Comparison of ENCODE assay signal across 19 mouse cellular contexts in the genomic region with DNA sequence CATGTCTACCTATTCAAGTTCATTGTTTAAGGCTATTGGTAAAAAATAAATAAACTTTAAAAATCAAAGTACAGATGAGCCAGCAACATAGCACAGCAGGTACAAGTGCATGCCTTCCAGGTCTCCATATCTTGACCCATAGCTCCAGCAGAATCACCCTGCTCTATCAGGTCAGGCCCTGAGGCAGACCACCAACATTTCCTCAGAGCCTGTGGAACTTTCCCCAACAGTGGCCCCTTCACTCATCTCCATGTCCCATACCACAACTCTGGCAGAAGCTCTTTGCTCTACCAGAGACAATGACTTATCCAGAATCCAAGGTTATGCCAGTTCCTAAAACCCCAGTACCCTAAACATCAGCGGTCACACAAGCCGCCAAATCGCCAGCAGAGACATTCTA. TPM values are rescaled to one million over a fixed set of nuclear protein-coding genes. Genes with fewer than 3 reads are reported as not detected.
A peak's percentile ranks its signal among the peaks of the same experiment; 100 is the strongest.
DNase-seq lines count a peak whose midpoint lies in the region; ATAC-seq and TF ChIP-seq lines count a peak whose summit lies in the region.
"Not testable (repeated sequence)": the region's sequence is repeated elsewhere in the genome, so short reads cannot be mapped to it uniquely, and the experiment has no call there.
"Had no signal": no experiment of that assay in that cellular context is flagged by ENCODE, and none has a peak within 500 bp of the region (broad histone marks: within the 10 kb centered on the region; RNA-seq: fewer than 3 reads in every experiment).

No protein-coding gene starts in this region.

- H3K4me1 ChIP-seq in embryonic facial prominence, embryonic 13.5 days; hindbrain, embryonic 11.5 days (replicated peaks; ENCODE audit: control insufficient read depth, insufficient read depth, low read length); intestine, postnatal 0 days (replicated peaks; ENCODE audit: control insufficient read depth, insufficient read depth, low read length); limb, embryonic 14.5 days (ENCODE audit: control insufficient read depth, insufficient read depth, low read length); midbrain, embryonic 12.5 days; neural tube, embryonic 11.5 days (ENCODE audit: control insufficient read depth, insufficient read depth, low read length): not testable (repeated sequence)

- not testable (repeated sequence) for H3K27ac ChIP-seq in embryonic facial prominence, embryonic 13.5 days; hindbrain, embryonic 11.5 days (ENCODE audit: low read depth, low read length); intestine, postnatal 0 days (ENCODE audit: low read depth, low read length); limb, embryonic 14.5 days (replicated peaks; ENCODE audit: low read depth, low read length); midbrain, embryonic 12.5 days (replicated peaks); neural tube, embryonic 11.5 days (ENCODE audit: low read depth, low read length)

- WGBS in embryonic facial prominence, embryonic 13.5 days: no CpG with 5 or more reads among the region's 3 CpGs
- WGBS in hindbrain, embryonic 11.5 days: no CpG with 5 or more reads among the region's 3 CpGs
- no CpG with 5 or more reads among the region's 3 CpGs for WGBS in intestine, postnatal 0 days
- no CpG with 5 or more reads among the region's 3 CpGs for WGBS in limb, embryonic 14.5 days
- no CpG with 5 or more reads among the region's 3 CpGs for WGBS in midbrain, embryonic 12.5 days
- WGBS in neural tube, embryonic 11.5 days: no CpG with 5 or more reads among the region's 3 CpGs

- H3K27me3 ChIP-seq in embryonic facial prominence, embryonic 13.5 days; hindbrain, embryonic 11.5 days (ENCODE audit: control insufficient read depth, insufficient read depth, low read length); intestine, postnatal 0 days (replicated peaks; ENCODE audit: control insufficient read depth, insufficient read depth, low read length); limb, embryonic 14.5 days (ENCODE audit: control insufficient read depth, insufficient read depth, low read length); midbrain, embryonic 12.5 days; neural tube, embryonic 11.5 days (ENCODE audit: control insufficient read depth, insufficient read depth, low read length): not testable (repeated sequence)

- TF ChIP-seq CTCF in intestine, postnatal 0 days (IDR thresholded peaks at IDR 0.05; ENCODE audit: low read depth): not testable (repeated sequence)

- TF ChIP-seq POLR2A in limb, embryonic 14.5 days (IDR thresholded peaks at IDR 0.05; ENCODE audit: borderline replicate concordance, extremely low read depth, insufficient read depth, insufficient read length): not testable (repeated sequence)

- H3K9me3 ChIP-seq in embryonic facial prominence, embryonic 13.5 days; hindbrain, embryonic 11.5 days (ENCODE audit: control insufficient read depth, low read length); intestine, postnatal 0 days (ENCODE audit: control insufficient read depth); limb, embryonic 14.5 days (ENCODE audit: control insufficient read depth, low read length); midbrain, embryonic 12.5 days; neural tube, embryonic 11.5 days (ENCODE audit: control insufficient read depth, low read length): not testable (repeated sequence)

- 0 out of 2 replicates have a peak, but pooled peaks have one; percentile 20 for ATAC-seq in embryonic facial prominence, embryonic 13.5 days (ENCODE audit: insufficient number of reproducible peaks, insufficient read depth, low FRiP score, low TSS enrichment, low read depth)
- ATAC-seq in hindbrain, embryonic 11.5 days (ENCODE audit: low FRiP score): peak; percentile 35
- 0 out of 2 replicates have a peak, but pooled peaks have one; percentile 31 for ATAC-seq in intestine, postnatal 0 days
- ATAC-seq in limb, embryonic 14.5 days (ENCODE audit: low FRiP score, low read depth): peak; percentile 26; the same call in 1 of the 2 replicates
- peak; percentile 63 for ATAC-seq in midbrain, embryonic 12.5 days (ENCODE audit: low FRiP score, low read depth)
- peak; percentile 24 for ATAC-seq in neural tube, embryonic 11.5 days (ENCODE audit: insufficient read depth, low FRiP score, low TSS enrichment)

- DNase-seq in hindbrain, embryonic 11.5 days (ENCODE audit: low spot score); limb, embryonic 14.5 days (ENCODE audit: low spot score); neural tube, embryonic 11.5 days (ENCODE audit: low spot score): not testable (repeated sequence)

- not testable (repeated sequence) for H3K4me3 ChIP-seq in embryonic facial prominence, embryonic 13.5 days; hindbrain, embryonic 11.5 days (ENCODE audit: low read depth, low read length); intestine, postnatal 0 days (ENCODE audit: low read depth, low read length); limb, embryonic 14.5 days (replicated peaks; ENCODE audit: low read length); midbrain, embryonic 12.5 days; neural tube, embryonic 11.5 days (ENCODE audit: low read depth, low read length)

- not testable (repeated sequence) for H3K36me3 ChIP-seq in embryonic facial prominence, embryonic 13.5 days; hindbrain, embryonic 11.5 days (ENCODE audit: control insufficient read depth, insufficient read depth, low read length); intestine, postnatal 0 days (ENCODE audit: control insufficient read depth, insufficient read depth); limb, embryonic 14.5 days (ENCODE audit: control insufficient read depth, insufficient read depth, low read length); midbrain, embryonic 12.5 days; neural tube, embryonic 11.5 days (ENCODE audit: control insufficient read depth, insufficient read depth, low read length)

- not testable (repeated sequence) for H3K4me2 ChIP-seq in embryonic facial prominence, embryonic 13.5 days; hindbrain, embryonic 11.5 days (replicated peaks; ENCODE audit: low read depth, low read length); intestine, postnatal 0 days (replicated peaks; ENCODE audit: low read depth); limb, embryonic 14.5 days (replicated peaks; ENCODE audit: low read depth, low read length, severe bottlenecking); midbrain, embryonic 12.5 days (replicated peaks); neural tube, embryonic 11.5 days (ENCODE audit: low read depth)

- not testable (repeated sequence) for H3K9ac ChIP-seq in embryonic facial prominence, embryonic 13.5 days; hindbrain, embryonic 11.5 days (ENCODE audit: low read depth, low read length); intestine, postnatal 0 days (ENCODE audit: low read depth, low read length); limb, embryonic 14.5 days (ENCODE audit: low read depth, low read length, severe bottlenecking); midbrain, embryonic 12.5 days (replicated peaks); neural tube, embryonic 11.5 days (ENCODE audit: low read length)

RNA-seq across cellular contexts. Expression of a gene that starts 10.9 kb away (rescaled TPM):
- not detected in 2 replicates for polyA plus RNA-seq in embryonic facial prominence, embryonic 13.5 days (2015; fragmentation: Nextera tagmentation; extraction: Ambion mirVana)
- not detected in 2 replicates for polyA plus RNA-seq in hindbrain, embryonic 11.5 days (2014; fragmentation: Nextera tagmentation; extraction: Ambion mirVana)
- polyA plus RNA-seq in intestine, postnatal 0 days (2015; fragmentation: Nextera tagmentation; extraction: Ambion mirVana): 6.1 and 12.0 TPM in 2 replicates
- polyA plus RNA-seq in limb, embryonic 14.5 days (2012; rRNA removed): 0.05 and 0.09 TPM in 2 replicates
- polyA plus RNA-seq in limb, embryonic 14.5 days (2014; fragmentation: Nextera tagmentation; extraction: Ambion mirVana): 0.11 TPM in 1 of 2 replicates, not detected in the other
- polyA plus RNA-seq in midbrain, embryonic 12.5 days (2016; fragmentation: Nextera tagmentation; extraction: Ambion mirVana): not detected in 2 replicates
- not detected in 2 replicates for polyA plus RNA-seq in neural tube, embryonic 11.5 days (2014; fragmentation: Nextera tagmentation; extraction: Ambion mirVana)
- polyA plus RNA-seq: activated CD4-positive, CD25-positive, alpha-beta regulatory T cell, adult 4 months; embryonic facial prominence, embryonic 10.5 days; embryonic facial prominence, embryonic 14.5 days; forebrain, embryonic 10.5 days; forebrain, embryonic 15.5 days; heart, embryonic 12.5 days; hindbrain, embryonic 10.5 days; hindbrain, embryonic 14.5 days; hindbrain, postnatal 0 days had no signal

RNA-seq across cellular contexts. Expression of a gene that starts 21.7 kb away (rescaled TPM):
- polyA plus RNA-seq in embryonic facial prominence, embryonic 13.5 days (2015; fragmentation: Nextera tagmentation; extraction: Ambion mirVana): not detected in 2 replicates
- polyA plus RNA-seq in hindbrain, embryonic 11.5 days (2014; fragmentation: Nextera tagmentation; extraction: Ambion mirVana): not detected in 2 replicates
- 6.1 and 12.0 TPM in 2 replicates for polyA plus RNA-seq in intestine, postnatal 0 days (2015; fragmentation: Nextera tagmentation; extraction: Ambion mirVana)
- polyA plus RNA-seq in limb, embryonic 14.5 days (2012; rRNA removed): 0.05 and 0.09 TPM in 2 replicates
- polyA plus RNA-seq in limb, embryonic 14.5 days (2014; fragmentation: Nextera tagmentation; extraction: Ambion mirVana): 0.11 TPM in 1 of 2 replicates, not detected in the other
- not detected in 2 replicates for polyA plus RNA-seq in midbrain, embryonic 12.5 days (2016; fragmentation: Nextera tagmentation; extraction: Ambion mirVana)
- polyA plus RNA-seq in neural tube, embryonic 11.5 days (2014; fragmentation: Nextera tagmentation; extraction: Ambion mirVana): not detected in 2 replicates
- polyA plus RNA-seq: activated CD4-positive, CD25-positive, alpha-beta regulatory T cell, adult 4 months; embryonic facial prominence, embryonic 10.5 days; embryonic facial prominence, embryonic 14.5 days; forebrain, embryonic 10.5 days; forebrain, embryonic 15.5 days; heart, embryonic 12.5 days; hindbrain, embryonic 10.5 days; hindbrain, embryonic 14.5 days; hindbrain, postnatal 0 days had no signal

RNA-seq across cellular contexts. Expression of a gene that starts 43.5 kb away (rescaled TPM):
- polyA plus RNA-seq in embryonic facial prominence, embryonic 13.5 days (2015; fragmentation: Nextera tagmentation; extraction: Ambion mirVana): not detected in 2 replicates
- not detected in 2 replicates for polyA plus RNA-seq in hindbrain, embryonic 11.5 days (2014; fragmentation: Nextera tagmentation; extraction: Ambion mirVana)
- 6.1 and 12.0 TPM in 2 replicates for polyA plus RNA-seq in intestine, postnatal 0 days (2015; fragmentation: Nextera tagmentation; extraction: Ambion mirVana)
- 0.05 and 0.09 TPM in 2 replicates for polyA plus RNA-seq in limb, embryonic 14.5 days (2012; rRNA removed)
- 0.11 TPM in 1 of 2 replicates, not detected in the other for polyA plus RNA-seq in limb, embryonic 14.5 days (2014; fragmentation: Nextera tagmentation; extraction: Ambion mirVana)
- not detected in 2 replicates for polyA plus RNA-seq in midbrain, embryonic 12.5 days (2016; fragmentation: Nextera tagmentation; extraction: Ambion mirVana)
- polyA plus RNA-seq in neural tube, embryonic 11.5 days (2014; fragmentation: Nextera tagmentation; extraction: Ambion mirVana): not detected in 2 replicates
- polyA plus RNA-seq: activated CD4-positive, CD25-positive, alpha-beta regulatory T cell, adult 4 months; embryonic facial prominence, embryonic 10.5 days; embryonic facial prominence, embryonic 14.5 days; forebrain, embryonic 10.5 days; forebrain, embryonic 15.5 days; heart, embryonic 12.5 days; hindbrain, embryonic 10.5 days; hindbrain, embryonic 14.5 days; hindbrain, postnatal 0 days had no signal

RNA-seq across cellular contexts. Expression of a gene that starts 54.3 kb away (rescaled TPM):
- 0.51 TPM in 1 of 2 replicates, not detected in the other for polyA plus RNA-seq in embryonic facial prominence, embryonic 13.5 days (2015; fragmentation: Nextera tagmentation; extraction: Ambion mirVana)
- not detected in 2 replicates for polyA plus RNA-seq in hindbrain, embryonic 11.5 days (2014; fragmentation: Nextera tagmentation; extraction: Ambion mirVana)
- polyA plus RNA-seq in intestine, postnatal 0 days (2015; fragmentation: Nextera tagmentation; extraction: Ambion mirVana): 0.99 and 9.9 TPM in 2 replicates
- 0.05 TPM in 1 of 2 replicates, not detected in the other for polyA plus RNA-seq in limb, embryonic 14.5 days (2012; rRNA removed)
- 0.18 and 0.47 TPM in 2 replicates for polyA plus RNA-seq in limb, embryonic 14.5 days (2014; fragmentation: Nextera tagmentation; extraction: Ambion mirVana)
- polyA plus RNA-seq in midbrain, embryonic 12.5 days (2016; fragmentation: Nextera tagmentation; extraction: Ambion mirVana): 0.07 and 0.15 TPM in 2 replicates
- polyA plus RNA-seq in neural tube, embryonic 11.5 days (2014; fragmentation: Nextera tagmentation; extraction: Ambion mirVana): not detected in 2 replicates
- polyA plus RNA-seq: activated CD4-positive, CD25-positive, alpha-beta regulatory T cell, adult 4 months; brain, embryonic 14.5 days; cortical plate, adult 2 months; embryonic facial prominence, embryonic 10.5 days; embryonic facial prominence, embryonic 14.5 days; forebrain, embryonic 10.5 days; forebrain, embryonic 15.5 days; gonadal fat pad, adult 2 months; heart, embryonic 12.5 days; heart, embryonic 15.5 days; hindbrain, embryonic 10.5 days; hindbrain, postnatal 0 days had no signal
